Mouse (Mus musculus) neural tube, embryonic 14.5 days (tissue): ENCODE results near the gene Slc41a2. TPM values are rescaled to one million over a fixed set of nuclear protein-coding genes. Genes with fewer than 3 reads are reported as not detected.
A peak's percentile ranks its signal among the peaks of the same experiment; 100 is the strongest.
"Not testable (repeated sequence)": the region's sequence is repeated elsewhere in the genome, so short reads cannot be mapped to it uniquely, and the experiment has no call there.

Experiments used
- ATAC-seq: fragments of 200-750 bp; cut with Nextera tagmentation; 2 replicates; pipeline ENCODE4 v1.8.0; 2017; ENCODE audit warnings: low read depth, mild to moderate bottlenecking, moderate TSS enrichment, moderate library complexity
- H3K27ac ChIP-seq: fragments of 300-500 bp; sonication (generic); 2 replicates; pipeline ENCODE4 v1.5.1; 2014; ENCODE audit warnings: low read depth, mild to moderate bottlenecking, control low read depth, low read length, moderate library complexity, mixed read lengths
- H3K27me3 ChIP-seq: fragments of 300-500 bp; sonication (generic); 2 replicates; pipeline ENCODE4 v1.6.1; 2014; ENCODE audit warnings: low read length; ENCODE audit not compliant: control insufficient read depth, insufficient read depth
- H3K36me3 ChIP-seq: fragments of 300-500 bp; sonication (generic); 2 replicates; pipeline ENCODE4 v1.6.1; 2014; ENCODE audit warnings: low read length, mixed read lengths; ENCODE audit not compliant: control insufficient read depth, insufficient read depth
- H3K4me1 ChIP-seq: fragments of 300-500 bp; sonication (generic); 2 replicates; pipeline ENCODE4 v1.6.1; 2014; ENCODE audit warnings: low read length; ENCODE audit not compliant: control insufficient read depth, insufficient read depth
- H3K4me2 ChIP-seq: fragments of 300-500 bp; sonication (generic); 2 replicates; pipeline ENCODE4 v1.6.1; 2014; ENCODE audit warnings: mild to moderate bottlenecking, low read depth, low read length, control low read depth
- H3K4me3 ChIP-seq: fragments of 300-500 bp; sonication (generic); 2 replicates; pipeline ENCODE4 v1.5.1; 2014; ENCODE audit warnings: low read depth, low read length, control low read depth, mixed read lengths
- H3K9ac ChIP-seq: fragments of 300-500 bp; sonication (generic); replicated peaks from 2 replicates; pipeline ENCODE4 v1.6.1; 2014; ENCODE audit warnings: low read depth, mild to moderate bottlenecking, control low read depth, low read length, mixed read lengths
- H3K9me3 ChIP-seq: fragments of 300-500 bp; sonication (generic); 2 replicates; pipeline ENCODE4 v1.6.1; 2016; ENCODE audit warnings: low read length; ENCODE audit not compliant: control insufficient read depth
- WGBS: fragments of 180-500 bp; shearing (Covaris S2); extraction: QIAGEN DNeasy Blood & Tissue Kit; methylation state at CpG from one replicate; pipeline ENCODE4 v1.1.7; 2014; 5-methylcytosine and 5-hydroxymethylcytosine counted together
- polyA plus RNA-seq: library from polyadenylated mRNA; unstranded; fragments of >200 nt; fragmentation: Nextera tagmentation; extraction: Ambion mirVana; gene quantifications from 2 replicates; pipeline ENCODE4 v1.2.1, GENCODE M21; 2014

Gene Slc41a2
- polyA plus RNA-seq, 1 experiment from 2014 or later, result 14.1 TPM

GRCm38 (mm10) chr10:83376911-83377682 lies 39.4 kb upstream of the Slc41a2 start:
- no peak for ATAC-seq
- Histone ChIP-seq H3K27me3 (no peaks in the 10 kb centered on the region), H3K4me1 (no peaks in the 10 kb centered on the region), H3K27ac (no peak overlapping the region), H3K4me2 (no peak overlapping the region), H3K9me3 (no peaks in the 10 kb centered on the region), H3K9ac (no peak overlapping the region), H3K36me3 (peaks cover 4% of the 10 kb centered on the region; the same call in 1 of the 2 replicates), H3K4me3 (no peak overlapping the region)
- 94% methylated on average over 8 of the region's 8 CpGs for WGBS

GRCm38 (mm10) chr10:83375458-83375857 lies 37.8 kb upstream of the Slc41a2 start:
- not testable (repeated sequence) for H3K4me3 ChIP-seq, H3K4me2 ChIP-seq, H3K9ac ChIP-seq, H3K4me1 ChIP-seq, H3K27me3 ChIP-seq, H3K27ac ChIP-seq, ATAC-seq, H3K9me3 ChIP-seq
- H3K36me3 ChIP-seq, result peaks cover 10% of the 10 kb centered on the region
- WGBS, result 95% methylated on average over 5 of the region's 5 CpGs

- Histone ChIP-seq H3K4me3 (no peak overlapping the region), H3K27me3 (no peaks in the 10 kb centered on the region), H3K27ac (no peak overlapping the region), H3K9me3 (no peaks in the 10 kb centered on the region), H3K4me2 (no peak overlapping the region), H3K9ac (no peak overlapping the region), H3K4me1 (no peaks in the 10 kb centered on the region), H3K36me3 (peaks cover 10% of the 10 kb centered on the region)
- WGBS, result 97% methylated on average over 3 of the region's 3 CpGs
- no peak for ATAC-seq
Observed at GRCm38 (mm10) chr10:83374045-83374656, 36.5 kb upstream of the Slc41a2 start.

DNA sequence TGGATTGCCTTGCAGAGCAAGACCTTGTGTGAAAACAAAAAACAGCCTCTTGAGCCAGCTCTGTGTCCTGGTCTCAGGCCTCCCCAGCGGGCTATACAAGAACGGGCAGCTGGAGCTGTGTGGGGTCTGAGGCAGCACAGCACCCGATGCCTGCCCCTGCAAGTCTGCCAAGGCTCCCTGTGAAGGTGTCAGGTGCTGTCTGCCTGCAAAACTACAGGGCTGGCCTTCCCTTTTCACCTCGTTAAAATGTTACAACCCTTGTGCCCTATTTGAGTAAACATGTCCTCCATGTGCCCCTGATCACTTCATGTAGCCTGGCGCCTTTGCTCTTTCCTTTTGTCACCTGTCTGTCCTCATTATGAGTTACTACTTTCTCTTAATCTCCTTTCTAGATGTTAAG lies 31.2 kb upstream of the Slc41a2 start:
- Histone ChIP-seq H3K9me3 (no peaks in the 10 kb centered on the region), H3K36me3 (peaks cover 39% of the 10 kb centered on the region), H3K4me1 (no peaks in the 10 kb centered on the region), H3K4me3 (no peak overlapping the region), H3K27ac (no peak overlapping the region), H3K9ac (no peak overlapping the region), H3K27me3 (no peaks in the 10 kb centered on the region), H3K4me2 (no peak overlapping the region)
- 91% methylated on average over 5 of the region's 5 CpGs for WGBS
- no peak for ATAC-seq

DNA sequence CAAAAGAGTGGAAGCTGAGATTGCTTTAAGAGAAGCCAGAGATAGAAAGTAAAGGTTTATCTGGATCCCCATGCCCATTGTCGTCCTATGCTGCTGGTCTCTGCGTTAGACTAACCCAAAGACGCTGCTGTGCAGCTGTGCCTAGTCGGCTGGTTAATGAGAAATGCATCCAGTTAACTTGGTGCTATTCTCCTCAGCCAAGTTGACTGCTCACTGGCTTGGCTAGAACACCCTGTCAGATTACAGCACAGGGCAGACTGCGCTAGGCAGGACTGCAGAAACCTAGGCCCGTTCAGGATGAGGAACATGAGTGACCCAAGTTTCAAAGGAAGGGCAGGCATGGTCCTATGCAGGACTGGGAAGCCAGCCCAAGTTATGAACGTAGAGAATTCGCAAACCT lies 25.8 kb upstream of the Slc41a2 start:
- H3K4me2 ChIP-seq, result no peak overlapping the region
- no peak overlapping the region for H3K9ac ChIP-seq
- H3K4me3 ChIP-seq, result no peak overlapping the region
- peaks cover 11% of the 10 kb centered on the region for H3K4me1 ChIP-seq
- no peak overlapping the region for H3K27ac ChIP-seq
- 97% methylated on average over 8 of the region's 8 CpGs for WGBS
- H3K9me3 ChIP-seq, result no peaks in the 10 kb centered on the region
- H3K36me3 ChIP-seq, result peaks cover 31% of the 10 kb centered on the region
- H3K27me3 ChIP-seq, result no peaks in the 10 kb centered on the region
- ATAC-seq, result no peak

DNA sequence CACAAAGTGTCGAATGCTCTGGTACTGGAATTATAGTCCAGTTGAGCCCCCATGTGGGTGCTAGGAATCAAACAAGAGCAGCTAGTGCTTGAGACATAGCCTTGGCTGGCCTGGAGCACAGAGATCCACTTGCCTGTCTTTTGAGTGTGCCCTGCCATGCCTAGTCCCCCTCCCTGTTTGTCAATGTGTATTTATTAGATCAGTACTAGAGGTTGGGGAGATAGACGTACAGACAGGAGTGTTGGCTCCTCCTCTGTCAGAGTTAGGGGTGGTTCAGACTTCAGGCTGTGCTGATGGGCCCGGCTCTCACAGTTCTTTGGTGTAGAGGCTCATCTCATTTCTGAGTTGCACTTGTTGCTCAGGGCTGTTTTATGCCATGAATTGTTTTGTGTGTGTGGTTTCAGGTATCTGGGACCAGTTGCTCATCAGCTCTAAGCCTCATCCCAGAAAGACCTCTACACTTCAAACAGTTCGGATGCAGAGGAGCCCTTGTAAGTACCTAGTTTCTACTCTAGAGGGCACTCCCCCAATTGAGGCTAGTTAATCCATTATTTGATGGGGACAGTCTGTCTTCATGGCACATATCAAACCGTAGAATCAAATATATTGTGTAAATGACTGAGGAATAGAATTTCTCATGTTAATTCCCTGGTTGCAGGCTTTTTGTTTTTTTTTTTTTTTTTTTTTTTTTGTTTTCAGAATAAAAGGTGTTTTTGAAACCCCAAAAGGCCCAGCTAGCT lies 24.1 kb upstream of the Slc41a2 start:
- no peak overlapping the region for H3K27ac ChIP-seq
- ATAC-seq, result no peak
- no peak overlapping the region for H3K9ac ChIP-seq
- H3K9me3 ChIP-seq, result no peaks in the 10 kb centered on the region
- H3K36me3 ChIP-seq, result peaks cover 22% of the 10 kb centered on the region
- no peak overlapping the region for H3K4me3 ChIP-seq
- 52% methylated on average over 5 of the region's 5 CpGs for WGBS
- no peaks in the 10 kb centered on the region for H3K27me3 ChIP-seq
- H3K4me1 ChIP-seq, result peaks cover 11% of the 10 kb centered on the region
- H3K4me2 ChIP-seq, result peak overlapping the region; percentile 76; the same call in 1 of the 2 replicates

GRCm38 (mm10) chr10:83360356-83360755 lies 22.7 kb upstream of the Slc41a2 start:
- Histone ChIP-seq H3K27ac (peak overlapping the region; percentile 60; the same call in 1 of the 2 replicates), H3K36me3 (peaks cover 8% of the 10 kb centered on the region; the same call in 1 of the 2 replicates), H3K4me3 (peak overlapping the region; percentile 70), H3K27me3 (no peaks in the 10 kb centered on the region), H3K4me2 (peak overlapping the region; percentile 76), H3K9ac (peak overlapping the region; percentile 79), H3K9me3 (no peaks in the 10 kb centered on the region), H3K4me1 (peaks cover 11% of the 10 kb centered on the region)
- WGBS, result 1% methylated on average over 40 of the region's 40 CpGs
- peak; percentile 79 for ATAC-seq

DNA sequence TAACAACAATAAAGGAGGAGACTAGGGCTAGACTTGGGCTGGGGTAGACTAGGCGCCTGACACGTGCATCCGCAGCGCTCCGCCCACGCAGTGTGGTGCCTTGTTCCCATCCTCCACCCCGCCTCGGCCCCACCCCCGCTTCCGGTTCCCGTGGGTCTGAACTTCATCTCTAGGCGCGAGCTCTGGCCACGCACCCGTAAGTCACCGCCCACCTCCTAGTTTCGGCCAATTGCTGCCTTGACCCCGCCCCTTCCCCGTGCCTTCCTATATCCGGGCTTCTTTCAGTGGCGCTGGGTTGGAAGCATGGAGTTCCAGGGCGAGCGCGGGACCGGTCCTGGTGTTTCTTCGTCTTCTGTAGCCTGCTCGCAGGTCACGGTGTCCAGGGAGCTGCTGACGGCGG lies 22.3 kb upstream of the Slc41a2 start, which contains the start of gene D10Wsu102e:
TSS of gene D10Wsu102e (plus strand) at position 266 of the 400 bp plus-strand sequence.
- H3K4me1 ChIP-seq, result peaks cover 11% of the 10 kb centered on the region
- peak within 1 kb of the TSS; percentile 70 for H3K4me3 ChIP-seq
- H3K27ac ChIP-seq, result peak within 1 kb of the TSS; percentile 62
- WGBS, result 1% methylated on average over 30 of the region's 30 CpGs
- ATAC-seq, result peak; percentile 98
- peak within 1 kb of the TSS; percentile 79 for H3K9ac ChIP-seq
- H3K36me3 ChIP-seq, result peaks cover 8% of the 10 kb centered on the region; the same call in 1 of the 2 replicates
- H3K9me3 ChIP-seq, result no peaks in the 10 kb centered on the region
- peak within 1 kb of the TSS; percentile 76 for H3K4me2 ChIP-seq
- no peaks in the 10 kb centered on the region for H3K27me3 ChIP-seq
